In genomic region chr2:58567866-58568719, GRCm38 (mm10) we compare ENCODE assay signal across 8 mouse cellular contexts. TPM values are rescaled to one million over a fixed set of nuclear protein-coding genes. Genes with fewer than 3 reads are reported as not detected.
DNase-seq lines count a peak whose midpoint lies in the region; ATAC-seq and TF ChIP-seq lines count a peak whose summit lies in the region.

No protein-coding gene starts in this region.

- H3K4me3 ChIP-seq in lung, embryonic 15.5 days, result peak overlapping the region; percentile 93
- peak overlapping the region; percentile 88 for H3K4me3 ChIP-seq in hindbrain, embryonic 12.5 days
- H3K4me3 ChIP-seq in liver, postnatal 0 days (ENCODE audit: low read depth, low read length), result peak overlapping the region; percentile 71

- DNase-seq in lung, postnatal 36 days, result no peak
- DNase-seq in cerebellum, adult 9-10 months, result peak; percentile 55
- no peak for DNase-seq in liver, postnatal 0 days
- no peak for DNase-seq in urinary bladder, postnatal 4 days (ENCODE audit: low spot score in 2 of 2)
- DNase-seq in left cerebral cortex, postnatal 14 days (ENCODE audit: low spot score in 2 of 2), result no peak
- DNase-seq in gastrocnemius, postnatal 14 days, result no peak

- H3K27ac ChIP-seq in lung, embryonic 15.5 days, result peak overlapping the region; percentile 99
- H3K27ac ChIP-seq in hindbrain, embryonic 12.5 days, result peak overlapping the region; percentile 99
- peak overlapping the region; percentile 92 for H3K27ac ChIP-seq in liver, postnatal 0 days (ENCODE audit: low read depth)

- no peak for TF ChIP-seq EP300 in liver, postnatal 0 days (IDR thresholded peaks at IDR 0.05; ENCODE audit: low read depth)

- 5% methylated on average over 12 of the region's 12 CpGs for WGBS in lung, embryonic 15.5 days
- 11% methylated on average over 12 of the region's 12 CpGs for WGBS in hindbrain, embryonic 12.5 days
- 16% methylated on average over 12 of the region's 12 CpGs for WGBS in liver, postnatal 0 days (ENCODE audit: insufficient replicate concordance)

- H3K4me2 ChIP-seq in lung, embryonic 15.5 days, result peak overlapping the region; percentile 63
- H3K4me2 ChIP-seq in hindbrain, embryonic 12.5 days (replicated peaks), result peak overlapping the region; percentile 67
- peak overlapping the region; percentile 78 for H3K4me2 ChIP-seq in liver, postnatal 0 days (ENCODE audit: low read depth, low read length)

- no peaks in the 10 kb centered on the region for H3K36me3 ChIP-seq in lung, embryonic 15.5 days
- no peaks in the 10 kb centered on the region for H3K36me3 ChIP-seq in hindbrain, embryonic 12.5 days
- H3K36me3 ChIP-seq in liver, postnatal 0 days (replicated peaks; ENCODE audit: insufficient read depth, low read length), result no peaks in the 10 kb centered on the region

- TF ChIP-seq CTCF in liver, postnatal 0 days (IDR thresholded peaks at IDR 0.05; ENCODE audit: low read depth), result no peak

- intact Hi-C loops in left cerebral cortex, postnatal 14 days (cut with DNase I), result loop anchor here (5.0 kb wide), 3 partner anchors 74 to 99 kb away; no protein-coding TSS in a partner anchor
- intact Hi-C loops in gastrocnemius, postnatal 14 days (cut with DNase I; ENCODE audit: low total_unique reads), result loop anchor here (5.0 kb wide), 1 partner anchor 81 kb away; no protein-coding TSS in a partner anchor

- H3K27me3 ChIP-seq in lung, embryonic 15.5 days, result no peaks in the 10 kb centered on the region
- H3K27me3 ChIP-seq in hindbrain, embryonic 12.5 days, result no peaks in the 10 kb centered on the region
- no peaks in the 10 kb centered on the region for H3K27me3 ChIP-seq in liver, postnatal 0 days (ENCODE audit: insufficient read depth, low read length)

- no peaks in the 10 kb centered on the region for H3K9me3 ChIP-seq in lung, embryonic 15.5 days
- no peaks in the 10 kb centered on the region for H3K9me3 ChIP-seq in hindbrain, embryonic 12.5 days (replicated peaks)
- no peaks in the 10 kb centered on the region for H3K9me3 ChIP-seq in liver, postnatal 0 days (ENCODE audit: low read length)

- H3K4me1 ChIP-seq in lung, embryonic 15.5 days, result peaks cover 25% of the 10 kb centered on the region
- peaks cover 31% of the 10 kb centered on the region for H3K4me1 ChIP-seq in hindbrain, embryonic 12.5 days
- H3K4me1 ChIP-seq in liver, postnatal 0 days (ENCODE audit: insufficient read depth), result peaks cover 23% of the 10 kb centered on the region

- H3K9ac ChIP-seq in lung, embryonic 15.5 days, result peak overlapping the region; percentile 91
- H3K9ac ChIP-seq in hindbrain, embryonic 12.5 days, result peak overlapping the region; percentile 95
- H3K9ac ChIP-seq in liver, postnatal 0 days (replicated peaks), result no peak overlapping the region; the same call in none of the 2 replicates

- ATAC-seq in lung, embryonic 15.5 days (ENCODE audit: borderline replicate concordance, extremely low read depth, low FRiP score, low TSS enrichment), result no peak
- no peak for ATAC-seq in hindbrain, embryonic 12.5 days (ENCODE audit: low FRiP score)
- no peak for ATAC-seq in liver, postnatal 0 days

RNA-seq across cellular contexts. Expression of gene Upp2, which starts 1.0 kb away (rescaled TPM):
- polyA plus RNA-seq in lung, embryonic 15.5 days (2015; fragmentation: Nextera tagmentation; extraction: Ambion mirVana), result 6.9 and 7.1 TPM in 2 replicates
- 8.5 and 10.9 TPM in 2 replicates for polyA plus RNA-seq in hindbrain, embryonic 12.5 days (2016; fragmentation: Nextera tagmentation; extraction: Ambion mirVana)
- 45.7 and 55.8 TPM in 2 replicates for polyA plus RNA-seq in liver, postnatal 0 days (2015; fragmentation: Nextera tagmentation; extraction: Ambion mirVana)
- 10 to 100 TPM; 16.7 to 19.4 TPM for total RNA-seq in left cerebral cortex, postnatal 14 days (2021)
- 1 to 10 TPM in 1 of 2 experiments, under 1 TPM in 1; 0.86 to 1.3 TPM for total RNA-seq in gastrocnemius, postnatal 14 days (2021)

RNA-seq across cellular contexts. Expression of gene Acvr1, which starts 1.1 kb away (rescaled TPM):
- 4.5 and 4.6 TPM in 2 replicates for polyA plus RNA-seq in lung, embryonic 15.5 days (2015; fragmentation: Nextera tagmentation; extraction: Ambion mirVana)
- 5.4 and 5.6 TPM in 2 replicates for polyA plus RNA-seq in hindbrain, embryonic 12.5 days (2016; fragmentation: Nextera tagmentation; extraction: Ambion mirVana)
- polyA plus RNA-seq in liver, postnatal 0 days (2015; fragmentation: Nextera tagmentation; extraction: Ambion mirVana), result 2.7 and 2.8 TPM in 2 replicates
- 10 to 100 TPM; 32.7 to 33.8 TPM for total RNA-seq in left cerebral cortex, postnatal 14 days (2021)
- total RNA-seq in gastrocnemius, postnatal 14 days (2021), result 10 to 100 TPM; 10.4 to 18.4 TPM
